Comparison of ENCODE assay signal across 8 mouse cellular contexts in genomic region chr10:18197206-18197979, GRCm38 (mm10). TPM values are rescaled to one million over a fixed set of nuclear protein-coding genes. Genes with fewer than 3 reads are reported as not detected.
DNase-seq lines count a peak whose midpoint lies in the region; ATAC-seq lines count a peak whose summit lies in the region.

No protein-coding gene starts in this region.

- H3K9ac ChIP-seq in intestine, embryonic 16.5 days (ENCODE audit: low read depth, low read length) = peak overlapping the region; percentile 34; the same call in 1 of the 2 replicates

- ATAC-seq in intestine, embryonic 16.5 days = peak; percentile 49; the same call in 1 of the 2 replicates
- ATAC-seq in megakaryocyte-erythroid progenitor cell, adult 5-6 weeks (replicated peaks; ENCODE audit: low FRiP score, low TSS enrichment, poor library complexity, severe bottlenecking) = peak; percentile 92

- H3K4me3 ChIP-seq in intestine, embryonic 16.5 days (ENCODE audit: low read length) = peak overlapping the region; percentile 34

- WGBS in intestine, embryonic 16.5 days = 49% methylated on average over 14 of the region's 14 CpGs

- intact Hi-C loops in left cerebral cortex, postnatal 14 days (cut with DNase I) = loop anchor here (1.0 to 5.0 kb wide), 3 partner anchors 143 to 464 kb away; partner anchors contain the start of gene Reps1

- H3K27me3 ChIP-seq in intestine, embryonic 16.5 days (replicated peaks; ENCODE audit: control insufficient read depth, insufficient read depth, low read length) = no peaks in the 10 kb centered on the region

- H3K36me3 ChIP-seq in intestine, embryonic 16.5 days (ENCODE audit: control insufficient read depth, insufficient read depth, low read length) = no peaks in the 10 kb centered on the region

- no peak overlapping the region for H3K27ac ChIP-seq in intestine, embryonic 16.5 days (ENCODE audit: low read length)

- no peaks in the 10 kb centered on the region for H3K9me3 ChIP-seq in intestine, embryonic 16.5 days (ENCODE audit: control insufficient read depth, low read length)

- peak; percentile 65 for DNase-seq in urinary bladder, postnatal 25 days (ENCODE audit: low spot score)
- DNase-seq in urinary bladder, postnatal 10 days (ENCODE audit: low spot score) = no peak
- peak; percentile 85 for DNase-seq in embryo, embryonic 10 days (ENCODE audit: low spot score)
- DNase-seq in gastrocnemius, postnatal 10 days = peak; percentile 62
- DNase-seq in left cerebral cortex, postnatal 14 days (ENCODE audit: low spot score in 2 of 2) = peak; percentile 87 to 90
- DNase-seq in right cerebral cortex, postnatal 25 days = peak; percentile 31

- no peaks in the 10 kb centered on the region for H3K4me1 ChIP-seq in intestine, embryonic 16.5 days (ENCODE audit: control insufficient read depth, insufficient read depth, low read length)

- peak overlapping the region; percentile 44 for H3K4me2 ChIP-seq in intestine, embryonic 16.5 days (ENCODE audit: low read depth, low read length)

RNA-seq across cellular contexts. Expression of gene Ect2l, which starts 13.3 kb away (rescaled TPM):
- under 1 TPM; 0.34 to 0.49 TPM for total RNA-seq in gastrocnemius, postnatal 10 days (2021)
- polyA plus RNA-seq in intestine, embryonic 16.5 days (2015; fragmentation: Nextera tagmentation; extraction: Ambion mirVana) = 0.21 TPM in 1 of 2 replicates, not detected in the other
- under 1 TPM; 0.36 to 0.62 TPM for total RNA-seq in left cerebral cortex, postnatal 14 days (2021)
- total RNA-seq in megakaryocyte-erythroid progenitor cell, adult 5-6 weeks (2014; fragmentation: Nextera tagmentation) = 3.7 TPM in 1 of 2 replicates, not detected in the other
- 0.34 TPM in 1 of 2 replicates, not detected in the other for total RNA-seq in megakaryocyte-erythroid progenitor cell, adult 5-6 weeks (2017)

RNA-seq across cellular contexts. Expression of gene Ccdc28a, which starts 37.4 kb away (rescaled TPM):
- 1 to 10 TPM; 5.4 to 5.8 TPM for total RNA-seq in gastrocnemius, postnatal 10 days (2021)
- 28.3 and 29.6 TPM in 2 replicates for polyA plus RNA-seq in intestine, embryonic 16.5 days (2015; fragmentation: Nextera tagmentation; extraction: Ambion mirVana)
- total RNA-seq in left cerebral cortex, postnatal 14 days (2021) = 10 to 100 TPM; 14.7 to 15.2 TPM
- 15.5 and 17.8 TPM in 2 replicates for total RNA-seq in megakaryocyte-erythroid progenitor cell, adult 5-6 weeks (2014; fragmentation: Nextera tagmentation)
- 4.3 and 9.2 TPM in 2 replicates for total RNA-seq in megakaryocyte-erythroid progenitor cell, adult 5-6 weeks (2017)
